Mouse (Mus musculus) E14TG2a.4 (cell line): ENCODE measurements around the gene Bclaf3.

Source experiments
- CTCF ChIP-seq: conservative IDR thresholded peaks from 2 replicates; pipeline ENCODE4 v1.5.1; 2014; ENCODE audit warnings: low read length
- NANOG ChIP-seq: IDR thresholded peaks from 2 replicates; pipeline ENCODE4 v1.6.1; 2014; ENCODE audit warnings: borderline replicate concordance, low read length, mixed read lengths

GRCm38 (mm10) chrX:159547093-159547492 is 20.6 kb downstream of the Bclaf3 start:
- no peak for TF ChIP-seq CTCF
- TF ChIP-seq NANOG: no peak
